Mouse (Mus musculus): ENCODE measurements around the gene Mef2c.

GRCm38 (mm10) chr13:83466756-83467155, 37.1 kb upstream of the Mef2c start:
- TF ChIP-seq CTCF (IDR thresholded peaks at IDR 0.05; ENCODE audit: borderline replicate concordance, extremely low read depth, insufficient read depth, insufficient read length) = no peak
- no peak for TF ChIP-seq POLR2A (IDR thresholded peaks at IDR 0.05; ENCODE audit: borderline replicate concordance, extremely low read depth, insufficient read depth, insufficient read length, poor library complexity, severe bottlenecking)
